Mouse (Mus musculus) stomach, postnatal 0 days (tissue): ENCODE measurements at regions not wholly inside any gene's neighbourhood (a gene's known extent, or its start where the extent isn't known, plus 50 kb on each side); places are given as distances from the start of the nearest gene placed in this dataset.

Source experiments
- ATAC-seq: fragments of 200-750 bp; cut with Nextera tagmentation; 2 replicates; pipeline ENCODE4 v1.8.0; 2017; ENCODE audit not compliant: low FRiP score, low TSS enrichment
- DNase-seq: peaks from one replicate; pipeline ENCODE4 v3.0.0-alpha.2; 2016; ENCODE audit warnings: low spot score
- H3K27ac ChIP-seq: fragments of 300-500 bp; sonication (generic); replicated peaks from 2 replicates; pipeline ENCODE4 v1.5.1; 2014; ENCODE audit warnings: mild to moderate bottlenecking, control low read depth
- H3K27me3 ChIP-seq: fragments of 300-500 bp; sonication (generic); 2 replicates; pipeline ENCODE4 v1.6.1; 2014; ENCODE audit warnings: low read length; ENCODE audit not compliant: control insufficient read depth, insufficient read depth
- H3K36me3 ChIP-seq: fragments of 300-500 bp; sonication (generic); 2 replicates; pipeline ENCODE4 v1.6.1; 2014; ENCODE audit warnings: low read length, mixed read lengths; ENCODE audit not compliant: control insufficient read depth, insufficient read depth
- H3K4me1 ChIP-seq: fragments of 300-500 bp; sonication (generic); replicated peaks from 2 replicates; pipeline ENCODE4 v1.6.1; 2014; ENCODE audit warnings: antibody characterized with exemption; ENCODE audit not compliant: control insufficient read depth, insufficient read depth
- H3K4me2 ChIP-seq: fragments of 300-500 bp; sonication (generic); replicated peaks from 2 replicates; pipeline ENCODE4 v1.6.1; 2014; ENCODE audit warnings: low read depth, mild to moderate bottlenecking, control low read depth, moderate library complexity
- H3K4me3 ChIP-seq: fragments of 300-500 bp; sonication (generic); 2 replicates; pipeline ENCODE4 v1.5.1; 2014; ENCODE audit warnings: low read depth, low read length, control low read depth
- H3K9ac ChIP-seq: fragments of 300-500 bp; sonication (generic); 2 replicates; pipeline ENCODE4 v1.6.1; 2014; ENCODE audit warnings: mild to moderate bottlenecking, low read length, control low read depth, mixed read lengths
- H3K9me3 ChIP-seq: fragments of 300-500 bp; sonication (generic); 2 replicates; pipeline ENCODE4 v1.6.1; 2016; ENCODE audit warnings: low read length; ENCODE audit not compliant: control insufficient read depth
- CTCF ChIP-seq: IDR thresholded peaks from 2 replicates; pipeline ENCODE4 v1.5.1; 2016; ENCODE audit warnings: antibody characterized with exemption, low read depth, mild to moderate bottlenecking, moderate library complexity
- EP300 ChIP-seq: optimal IDR thresholded peaks from 2 replicates; pipeline ENCODE3; 2016; ENCODE audit warnings: antibody characterized with exemption
- WGBS: fragments of 180-500 bp; shearing (Covaris S2); extraction: QIAGEN DNeasy Blood & Tissue Kit; methylation state at CpG from one replicate; pipeline ENCODE4 v1.1.7; 2014; 5-methylcytosine and 5-hydroxymethylcytosine counted together

GRCm38 (mm10) chr9:46647238-46647922 lies 327.6 kb upstream of the 4931429L15Rik start:
- H3K27me3 ChIP-seq, result no peaks in the 10 kb centered on the region
- TF ChIP-seq CTCF, result no peak
- TF ChIP-seq EP300, result no peak
- WGBS, result 59% methylated on average over 9 of the region's 9 CpGs
- H3K9me3 ChIP-seq, result no peaks in the 10 kb centered on the region
- H3K9ac ChIP-seq, result no peak overlapping the region
- no peak overlapping the region for H3K27ac ChIP-seq
- ATAC-seq (no peak), DNase-seq (no peak)
- no peak overlapping the region for H3K4me3 ChIP-seq
- no peaks in the 10 kb centered on the region for H3K4me1 ChIP-seq
- no peak overlapping the region for H3K4me2 ChIP-seq
- no peaks in the 10 kb centered on the region for H3K36me3 ChIP-seq

GRCm38 (mm10) chr9:46645469-46645884 lies 325.7 kb upstream of the 4931429L15Rik start:
- no peaks in the 10 kb centered on the region for H3K27me3 ChIP-seq
- no peaks in the 10 kb centered on the region for H3K36me3 ChIP-seq
- TF ChIP-seq EP300 (no peak), CTCF (no peak)
- no peak overlapping the region for H3K4me3 ChIP-seq
- WGBS, result 40% methylated on average over 7 of the region's 7 CpGs
- no peaks in the 10 kb centered on the region for H3K4me1 ChIP-seq
- ATAC-seq (no peak), DNase-seq (no peak)
- no peak overlapping the region for H3K4me2 ChIP-seq
- no peak overlapping the region for H3K9ac ChIP-seq
- H3K9me3 ChIP-seq, result no peaks in the 10 kb centered on the region
- H3K27ac ChIP-seq, result no peak overlapping the region

- ATAC-seq (no peak), DNase-seq (no peak)
- H3K4me2 ChIP-seq, result no peak overlapping the region
- WGBS, result 62% methylated on average over 3 of the region's 3 CpGs
- no peak overlapping the region for H3K9ac ChIP-seq
- H3K4me3 ChIP-seq, result no peak overlapping the region
- H3K27ac ChIP-seq, result no peak overlapping the region
- no peaks in the 10 kb centered on the region for H3K4me1 ChIP-seq
- H3K27me3 ChIP-seq, result no peaks in the 10 kb centered on the region
- TF ChIP-seq EP300, result no peak
- no peak for TF ChIP-seq CTCF
- no peaks in the 10 kb centered on the region for H3K36me3 ChIP-seq
- H3K9me3 ChIP-seq, result no peaks in the 10 kb centered on the region
Measured at GRCm38 (mm10) chr9:46643551-46643950, 323.8 kb upstream of the 4931429L15Rik start.

GRCm38 (mm10) chr9:46642696-46643095 lies 322.9 kb upstream of the 4931429L15Rik start:
- H3K27me3 ChIP-seq, result no peaks in the 10 kb centered on the region
- 4% methylated on average over 9 of the region's 9 CpGs for WGBS
- peak; percentile 64 for DNase-seq
- H3K9ac ChIP-seq, result no peak overlapping the region
- H3K9me3 ChIP-seq, result no peaks in the 10 kb centered on the region
- TF ChIP-seq CTCF (no peak), EP300 (no peak)
- H3K4me2 ChIP-seq, result no peak overlapping the region
- no peaks in the 10 kb centered on the region for H3K36me3 ChIP-seq
- H3K4me1 ChIP-seq, result no peaks in the 10 kb centered on the region
- H3K4me3 ChIP-seq, result no peak overlapping the region
- ATAC-seq, result no peak
- no peak overlapping the region for H3K27ac ChIP-seq

GRCm38 (mm10) chr9:46636261-46637010 lies 316.6 kb upstream of the 4931429L15Rik start:
- TF ChIP-seq CTCF (no peak), EP300 (no peak)
- Histone ChIP-seq H3K9me3 (no peaks in the 10 kb centered on the region), H3K27ac (no peak overlapping the region), H3K4me2 (no peak overlapping the region), H3K36me3 (no peaks in the 10 kb centered on the region), H3K4me3 (no peak overlapping the region), H3K4me1 (no peaks in the 10 kb centered on the region), H3K9ac (no peak overlapping the region), H3K27me3 (no peaks in the 10 kb centered on the region)
- no peak for ATAC-seq
- WGBS, result 51% methylated on average over 8 of the region's 8 CpGs
- DNase-seq, result no peak

- 81% methylated on average over 4 of the region's 4 CpGs for WGBS
- Histone ChIP-seq H3K4me2 (no peak overlapping the region), H3K36me3 (no peaks in the 10 kb centered on the region), H3K9me3 (no peaks in the 10 kb centered on the region), H3K9ac (no peak overlapping the region), H3K4me1 (no peaks in the 10 kb centered on the region), H3K4me3 (no peak overlapping the region), H3K27ac (no peak overlapping the region), H3K27me3 (no peaks in the 10 kb centered on the region)
- no peak for TF ChIP-seq EP300
- TF ChIP-seq CTCF, result peak; percentile 56
- DNase-seq (no peak), ATAC-seq (no peak)
Measured at GRCm38 (mm10) chr9:46633952-46634351, 314.2 kb upstream of the 4931429L15Rik start.
